19 mouse cellular contexts compared by ENCODE assay signal in genomic region chr12:26571602-26572001, GRCm38 (mm10).
"Had no signal": no experiment of that assay in that cellular context is flagged by ENCODE, and none has a peak within 500 bp of the region (broad histone marks: within the 10 kb centered on the region; RNA-seq: fewer than 3 reads in every experiment).

No protein-coding gene starts in this region.

- H3K4me1 ChIP-seq: intestine, embryonic 15.5 days; liver, embryonic 12.5 days; liver, embryonic 15.5 days had no signal

- H3K4me3 ChIP-seq: intestine, embryonic 15.5 days; layer of hippocampus, adult 2 months; left cerebral cortex, adult 2 months; limb, embryonic 12.5 days; liver, embryonic 12.5 days; liver, embryonic 15.5 days; lung, embryonic 15.5 days had no signal

- H3K4me2 ChIP-seq: intestine, embryonic 15.5 days; limb, embryonic 12.5 days; liver, embryonic 12.5 days; liver, embryonic 15.5 days; lung, embryonic 15.5 days; midbrain, embryonic 11.5 days had no signal

- H3K9ac ChIP-seq: intestine, embryonic 15.5 days; limb, embryonic 12.5 days; liver, embryonic 12.5 days; liver, embryonic 15.5 days; lung, embryonic 15.5 days had no signal

- H3K36me3 ChIP-seq: intestine, embryonic 15.5 days; limb, embryonic 12.5 days; liver, embryonic 12.5 days; liver, embryonic 15.5 days; lung, embryonic 15.5 days had no signal

- ATAC-seq: intestine, embryonic 15.5 days; liver, embryonic 12.5 days had no signal

- DNase-seq: kidney, adult 11 months; kidney, adult 8-10 months; layer of hippocampus, adult 9-11 months; liver; lung, adult 18-20 months; midbrain, embryonic 14.5 days; right cerebral cortex, postnatal 4 days; thymus, adult 2 months; thymus, postnatal 14 days; thymus, postnatal 4 days had no signal

- H3K27ac ChIP-seq: intestine, embryonic 15.5 days; layer of hippocampus, adult 2 months; left cerebral cortex, adult 2 months; limb, embryonic 12.5 days; liver, embryonic 12.5 days; liver, embryonic 15.5 days; lung, embryonic 15.5 days; stomach, postnatal 0 days had no signal

- H3K9me3 ChIP-seq: intestine, embryonic 15.5 days; limb, embryonic 12.5 days; liver, embryonic 12.5 days; liver, embryonic 15.5 days; lung, embryonic 15.5 days had no signal

- H3K27me3 ChIP-seq: intestine, embryonic 15.5 days; limb, embryonic 12.5 days; liver, embryonic 12.5 days; liver, embryonic 15.5 days; lung, embryonic 15.5 days had no signal
